Mouse (Mus musculus): ENCODE data around the gene Atg2b. TPM values are rescaled to one million over a fixed set of nuclear protein-coding genes. Genes with fewer than 3 reads are reported as not detected.
A peak's percentile ranks its signal among the peaks of the same experiment; 100 is the strongest.

Gene Atg2b
- total and polyA plus RNA-seq, 2 experiments from 2014 or later: 9.1 to 43.5 TPM

GRCm38 (mm10) chr12:105688546-105688945 lies 3.5 kb upstream of the Atg2b start:
- Histone ChIP-seq H3K4me3 (ENCODE audit: low read depth, low read length) (no peak overlapping the region), H3K36me3 (ENCODE audit: insufficient read depth, low read length) (peaks cover 14% of the 10 kb centered on the region), H3K27ac (ENCODE audit: low read depth, low read length) (no peak overlapping the region), H3K9ac (replicated peaks; ENCODE audit: low read length, poor library complexity, severe bottlenecking) (no peak overlapping the region), H3K4me2 (ENCODE audit: low read depth, low read length, poor library complexity, severe bottlenecking) (no peak overlapping the region), H3K9me3 (ENCODE audit: low read length) (no peaks in the 10 kb centered on the region), H3K27me3 (ENCODE audit: insufficient read depth, low read length) (no peaks in the 10 kb centered on the region), H3K4me1 (ENCODE audit: insufficient read depth, low read length) (peaks cover 6% of the 10 kb centered on the region; the same call in 1 of the 2 replicates)
- WGBS: 95% methylated on average over 4 of the region's 4 CpGs
- no peak for ATAC-seq (ENCODE audit: low FRiP score)
- no peak for DNase-seq (ENCODE audit: low spot score)
- no peak for TF ChIP-seq CTCF (IDR thresholded peaks at IDR 0.05)

- Histone ChIP-seq H3K27me3 (ENCODE audit: insufficient read depth, low read length) (no peaks in the 10 kb centered on the region), H3K36me3 (ENCODE audit: insufficient read depth, low read length) (peaks cover 14% of the 10 kb centered on the region), H3K4me1 (ENCODE audit: insufficient read depth, low read length) (peaks cover 10% of the 10 kb centered on the region; the same call in 1 of the 2 replicates), H3K27ac (ENCODE audit: low read depth, low read length) (no peak overlapping the region), H3K4me2 (ENCODE audit: low read depth, low read length, poor library complexity, severe bottlenecking) (no peak overlapping the region), H3K9me3 (ENCODE audit: low read length) (no peaks in the 10 kb centered on the region), H3K9ac (replicated peaks; ENCODE audit: low read length, poor library complexity, severe bottlenecking) (no peak overlapping the region), H3K4me3 (ENCODE audit: low read depth, low read length) (no peak overlapping the region)
- DNase-seq (ENCODE audit: low spot score): no peak
- ATAC-seq (ENCODE audit: low FRiP score): no peak
- WGBS: 86% methylated on average over 4 of the region's 4 CpGs
- no peak for TF ChIP-seq CTCF (IDR thresholded peaks at IDR 0.05)
Observed at GRCm38 (mm10) chr12:105687416-105687815, 2.4 kb upstream of the Atg2b start.

GRCm38 (mm10) chr12:105686791-105687190 lies 1.8 kb upstream of the Atg2b start:
- WGBS: 92% methylated on average over 3 of the region's 3 CpGs
- DNase-seq (ENCODE audit: low spot score): no peak
- Histone ChIP-seq H3K27me3 (ENCODE audit: insufficient read depth, low read length) (no peaks in the 10 kb centered on the region), H3K27ac (ENCODE audit: low read depth, low read length) (no peak overlapping the region), H3K9ac (replicated peaks; ENCODE audit: low read length, poor library complexity, severe bottlenecking) (no peak overlapping the region), H3K4me1 (ENCODE audit: insufficient read depth, low read length) (peaks cover 10% of the 10 kb centered on the region; the same call in 1 of the 2 replicates), H3K4me2 (ENCODE audit: low read depth, low read length, poor library complexity, severe bottlenecking) (no peak overlapping the region), H3K9me3 (ENCODE audit: low read length) (no peaks in the 10 kb centered on the region), H3K4me3 (ENCODE audit: low read depth, low read length) (no peak overlapping the region), H3K36me3 (ENCODE audit: insufficient read depth, low read length) (peaks cover 11% of the 10 kb centered on the region)
- TF ChIP-seq CTCF (IDR thresholded peaks at IDR 0.05): no peak
- no peak for ATAC-seq (ENCODE audit: low FRiP score)

GRCm38 (mm10) chr12:105683933-105684901 lies 794 bp downstream of the Atg2b start, which contains the start of gene Gskip:
Gene Gskip (plus strand): TSS chr12:105684829.
- Histone ChIP-seq H3K4me2 (ENCODE audit: low read depth, low read length, poor library complexity, severe bottlenecking) (peak within 1 kb of the TSS; percentile 94), H3K9me3 (ENCODE audit: low read length) (no peaks in the 10 kb centered on the region), H3K36me3 (ENCODE audit: insufficient read depth, low read length) (peaks cover 2% of the 10 kb centered on the region; the same call in 1 of the 2 replicates), H3K27me3 (ENCODE audit: insufficient read depth, low read length) (no peaks in the 10 kb centered on the region), H3K4me3 (ENCODE audit: low read depth, low read length) (peak within 1 kb of the TSS; percentile 97), H3K4me1 (ENCODE audit: insufficient read depth, low read length) (peaks cover 10% of the 10 kb centered on the region; the same call in 1 of the 2 replicates), H3K27ac (ENCODE audit: low read depth, low read length) (peak within 1 kb of the TSS; percentile 89), H3K9ac (replicated peaks; ENCODE audit: low read length, poor library complexity, severe bottlenecking) (peak within 1 kb of the TSS; percentile 89)
- peak; percentile 42 for DNase-seq (ENCODE audit: low spot score)
- ATAC-seq (ENCODE audit: low FRiP score): peak; percentile 41
- 1% methylated on average over 41 of the region's 41 CpGs for WGBS
- no peak for TF ChIP-seq CTCF (IDR thresholded peaks at IDR 0.05)

- WGBS: 90% methylated on average over 3 of the region's 3 CpGs
- H3K9me3 ChIP-seq (ENCODE audit: low read length): no peaks in the 10 kb centered on the region
Observed at GRCm38 (mm10) chr12:105678762-105679161, 6.2 kb downstream of the Atg2b start.

GRCm38 (mm10) chr12:105678211-105678610 lies 6.8 kb downstream of the Atg2b start:
- ATAC-seq (ENCODE audit: low FRiP score) (no peak), DNase-seq (ENCODE audit: low spot score) (no peak)
- Histone ChIP-seq H3K4me2 (ENCODE audit: low read depth, low read length, poor library complexity, severe bottlenecking) (no peak overlapping the region), H3K9me3 (ENCODE audit: low read length) (no peaks in the 10 kb centered on the region), H3K9ac (replicated peaks; ENCODE audit: low read length, poor library complexity, severe bottlenecking) (no peak overlapping the region), H3K27me3 (ENCODE audit: insufficient read depth, low read length) (no peaks in the 10 kb centered on the region), H3K36me3 (ENCODE audit: insufficient read depth, low read length) (0 out of 2 replicates have a peak, but pooled peaks cover 2% of the 10 kb centered on the region), H3K4me1 (ENCODE audit: insufficient read depth, low read length) (peaks cover 3% of the 10 kb centered on the region; the same call in 1 of the 2 replicates), H3K4me3 (ENCODE audit: low read depth, low read length) (no peak overlapping the region), H3K27ac (ENCODE audit: low read depth, low read length) (no peak overlapping the region)
- no peak for TF ChIP-seq CTCF (IDR thresholded peaks at IDR 0.05)
- 92% methylated on average over 7 of the region's 7 CpGs for WGBS

More at GRCm38 (mm10) chr12:105678762-105679161, 6.2 kb downstream of the Atg2b start:
- TF ChIP-seq CTCF (IDR thresholded peaks at IDR 0.05): no peak
- peaks cover 4% of the 10 kb centered on the region; the same call in 1 of the 2 replicates for H3K4me1 ChIP-seq (ENCODE audit: insufficient read depth, low read length)
- no peak overlapping the region for H3K9ac ChIP-seq (replicated peaks; ENCODE audit: low read length, poor library complexity, severe bottlenecking)
- H3K36me3 ChIP-seq (ENCODE audit: insufficient read depth, low read length): 0 out of 2 replicates have a peak, but pooled peaks cover 2% of the 10 kb centered on the region
- ATAC-seq (ENCODE audit: low FRiP score) (no peak), DNase-seq (ENCODE audit: low spot score) (no peak)
- no peak overlapping the region for H3K27ac ChIP-seq (ENCODE audit: low read depth, low read length)
- H3K4me2 ChIP-seq (ENCODE audit: low read depth, low read length, poor library complexity, severe bottlenecking): no peak overlapping the region
- no peaks in the 10 kb centered on the region for H3K27me3 ChIP-seq (ENCODE audit: insufficient read depth, low read length)
- no peak overlapping the region for H3K4me3 ChIP-seq (ENCODE audit: low read depth, low read length)
